Mouse (Mus musculus) neural tube, embryonic 11.5 days (tissue): Measurements from ENCODE around the gene Lhx2. TPM values are rescaled to one million over a fixed set of nuclear protein-coding genes. Genes with fewer than 3 reads are reported as not detected.

Experiments
- ATAC-seq: fragments of 200-750 bp; cut with Nextera tagmentation; 2 replicates; pipeline ENCODE4 v1.8.0; 2017; ENCODE audit warnings: moderate number of reproducible peaks, mild to moderate bottlenecking, moderate TSS enrichment, moderate library complexity; ENCODE audit not compliant: insufficient read depth, low FRiP score, low TSS enrichment
- DNase-seq: peaks from one replicate; pipeline ENCODE4 v3.0.0-alpha.2; 2015; ENCODE audit warnings: low spot score
- H3K27ac ChIP-seq: fragments of 300-500 bp; sonication (generic); 2 replicates; pipeline ENCODE4 v1.5.1; 2014; ENCODE audit warnings: low read depth, mild to moderate bottlenecking, low read length
- H3K27me3 ChIP-seq: fragments of 300-500 bp; sonication (generic); 2 replicates; pipeline ENCODE4 v1.6.1; 2014; ENCODE audit warnings: mild to moderate bottlenecking, low read length, mixed read lengths; ENCODE audit not compliant: control insufficient read depth, insufficient read depth
- H3K36me3 ChIP-seq: fragments of 300-500 bp; sonication (generic); 2 replicates; pipeline ENCODE4 v1.6.1; 2014; ENCODE audit warnings: mild to moderate bottlenecking, low read length, moderate library complexity, mixed read lengths; ENCODE audit not compliant: control insufficient read depth, insufficient read depth
- H3K4me1 ChIP-seq: fragments of 300-500 bp; sonication (generic); 2 replicates; pipeline ENCODE4 v1.6.1; 2014; ENCODE audit warnings: low read length, mixed read lengths; ENCODE audit not compliant: control insufficient read depth, insufficient read depth
- H3K4me2 ChIP-seq: fragments of 300-500 bp; sonication (generic); 2 replicates; pipeline ENCODE4 v1.6.1; 2014; ENCODE audit warnings: low read depth, mild to moderate bottlenecking, moderate library complexity
- H3K4me3 ChIP-seq: fragments of 300-500 bp; sonication (generic); 2 replicates; pipeline ENCODE4 v1.5.1; 2014; ENCODE audit warnings: low read depth, low read length
- H3K9ac ChIP-seq: fragments of 300-500 bp; sonication (generic); 2 replicates; pipeline ENCODE4 v1.6.1; 2014; ENCODE audit warnings: mild to moderate bottlenecking, low read length
- H3K9me3 ChIP-seq: fragments of 300-500 bp; sonication (generic); 2 replicates; pipeline ENCODE4 v1.6.1; 2016; ENCODE audit warnings: low read length; ENCODE audit not compliant: control insufficient read depth
- WGBS: fragments of 180-500 bp; shearing (Covaris S2); extraction: QIAGEN DNeasy Blood & Tissue Kit; methylation state at CpG from one replicate; pipeline ENCODE4 v1.1.7; 2014; 5-methylcytosine and 5-hydroxymethylcytosine counted together
- polyA plus RNA-seq: library from polyadenylated mRNA; unstranded; fragments of >200 nt; fragmentation: Nextera tagmentation; extraction: Ambion mirVana; gene quantifications from 2 replicates; pipeline ENCODE4 v1.2.1, GENCODE M21; 2014

The Lhx2 gene
- polyA plus RNA-seq, 1 experiment from 2014 or later: 8.7 TPM

GRCm38 (mm10) chr2:38404007-38404596 is 65.0 kb downstream of the Lhx2 start:
- WGBS: 70% methylated on average over 10 of the region's 10 CpGs
- Histone ChIP-seq H3K9ac (no peak overlapping the region), H3K4me3 (no peak overlapping the region), H3K4me1 (no peaks in the 10 kb centered on the region), H3K4me2 (no peak overlapping the region), H3K27ac (no peak overlapping the region), H3K36me3 (no peaks in the 10 kb centered on the region), H3K9me3 (no peaks in the 10 kb centered on the region), H3K27me3 (no peaks in the 10 kb centered on the region)
- peak; percentile 25 for DNase-seq
- ATAC-seq: peak; percentile 61

GRCm38 (mm10) chr2:38405356-38405755 is 66.3 kb downstream of the Lhx2 start:
- ATAC-seq (no peak), DNase-seq (no peak)
- no peaks in the 10 kb centered on the region for H3K9me3 ChIP-seq
- H3K36me3 ChIP-seq: no peaks in the 10 kb centered on the region
- H3K9ac ChIP-seq: no peak overlapping the region
- H3K4me3 ChIP-seq: no peak overlapping the region
- H3K27me3 ChIP-seq: no peaks in the 10 kb centered on the region
- no peak overlapping the region for H3K27ac ChIP-seq
- WGBS: 87% methylated on average over 4 of the region's 4 CpGs
- H3K4me1 ChIP-seq: no peaks in the 10 kb centered on the region
- no peak overlapping the region for H3K4me2 ChIP-seq

GRCm38 (mm10) chr2:38409309-38409708 is 70.2 kb downstream of the Lhx2 start:
- no peak overlapping the region for H3K4me2 ChIP-seq
- no peak overlapping the region for H3K4me3 ChIP-seq
- DNase-seq (no peak), ATAC-seq (no peak)
- no peaks in the 10 kb centered on the region for H3K27me3 ChIP-seq
- no peaks in the 10 kb centered on the region for H3K4me1 ChIP-seq
- no peak overlapping the region for H3K27ac ChIP-seq
- no peaks in the 10 kb centered on the region for H3K36me3 ChIP-seq
- no peaks in the 10 kb centered on the region for H3K9me3 ChIP-seq
- 98% methylated on average over 3 of the region's 3 CpGs for WGBS
- H3K9ac ChIP-seq: no peak overlapping the region

- Histone ChIP-seq H3K4me2 (no peak overlapping the region), H3K27me3 (no peaks in the 10 kb centered on the region), H3K9me3 (no peaks in the 10 kb centered on the region), H3K27ac (no peak overlapping the region), H3K36me3 (no peaks in the 10 kb centered on the region), H3K4me3 (no peak overlapping the region), H3K9ac (no peak overlapping the region), H3K4me1 (no peaks in the 10 kb centered on the region)
- 82% methylated on average over 6 of the region's 6 CpGs for WGBS
- DNase-seq (no peak), ATAC-seq (no peak)
Measured at GRCm38 (mm10) chr2:38410227-38410626, 71.1 kb downstream of the Lhx2 start.

GRCm38 (mm10) chr2:38412599-38413177 is 73.6 kb downstream of the Lhx2 start:
- H3K4me2 ChIP-seq: no peak overlapping the region
- no peak overlapping the region for H3K27ac ChIP-seq
- no peaks in the 10 kb centered on the region for H3K4me1 ChIP-seq
- no peaks in the 10 kb centered on the region for H3K36me3 ChIP-seq
- WGBS: 42% methylated on average over 11 of the region's 11 CpGs
- no peaks in the 10 kb centered on the region for H3K27me3 ChIP-seq
- H3K9ac ChIP-seq: no peak overlapping the region
- ATAC-seq (no peak), DNase-seq (no peak)
- H3K4me3 ChIP-seq: no peak overlapping the region
- H3K9me3 ChIP-seq: no peaks in the 10 kb centered on the region

- DNase-seq: peak; percentile 59
- H3K4me2 ChIP-seq: no peak overlapping the region
- H3K9ac ChIP-seq: no peak overlapping the region
- 22% methylated on average over 4 of the region's 4 CpGs for WGBS
- H3K4me3 ChIP-seq: no peak overlapping the region
- no peak for ATAC-seq
- H3K27me3 ChIP-seq: no peaks in the 10 kb centered on the region
- no peaks in the 10 kb centered on the region for H3K36me3 ChIP-seq
- no peaks in the 10 kb centered on the region for H3K9me3 ChIP-seq
- H3K4me1 ChIP-seq: no peaks in the 10 kb centered on the region
- no peak overlapping the region for H3K27ac ChIP-seq
Measured at GRCm38 (mm10) chr2:38417970-38418369, 78.9 kb downstream of the Lhx2 start.

Other genes starting within 250 kb of the Lhx2 start
- gene Dennd1a, start 51.9 kb upstream of the Lhx2 start, polyA plus RNA-seq: 7.3 and 8.1 TPM in 2 replicates
- 75.1 and 85.6 TPM in 2 replicates for gene Nek6, start 172.4 kb downstream of the Lhx2 start, polyA plus RNA-seq